Mouse (Mus musculus) left cerebral cortex, adult 2 months (tissue): ENCODE data around the gene Esp31. TPM values are rescaled to one million over a fixed set of nuclear protein-coding genes. Genes with fewer than 3 reads are reported as not detected.

Source experiments
- DNase-seq, 2 experiments: peaks; one replicate each; pipeline ENCODE4 v3.0.0; 2021 to 2022; ENCODE audit warnings: low spot score in 2 of 2, mixed read lengths in 1 of 2; ENCODE audit errors: extremely low spot score in 1 of 2
- H3K27ac ChIP-seq: fragments of 200-600 bp; 2 replicates; pipeline ENCODE4 v1.8.1; 2022
- H3K4me3 ChIP-seq: fragments of 200-600 bp; 2 replicates; pipeline ENCODE4 v1.8.1; 2022
- CTCF ChIP-seq: fragments of 200-600 bp; IDR thresholded peaks from 2 replicates; pipeline ENCODE4 v1.8.1; 2022; ENCODE audit warnings: antibody characterized with exemption, mild to moderate bottlenecking, moderate library complexity
- intact Hi-C: fragments of 180-260 bp; cut with DNase I; formaldehyde crosslinking; loops from one replicate; pipeline ENCODE4 v1.15.1; 2025
- long read RNA-seq, 2 experiments: library from polyadenylated mRNA; stranded (forward); transcript quantifications; one replicate each; pipeline ENCODE4 v2.0.0; 2021; ENCODE audit warnings: borderline mapping rate in 2 of 2
- total RNA-seq, 2 experiments: library from RNA; stranded (reverse); gene quantifications; 2 replicates each; pipeline ENCODE4 v1.2.3; 2021

Esp31 gene
- not detected for total RNA-seq
- long read RNA-seq, experiment 1 = 0 reads
- long read RNA-seq, experiment 2 = 0 reads

GRCm38 (mm10) chr17:38639147-38639546, at the start of gene Esp31:
Esp31 (plus strand) TSS chr17:38639447.
- H3K27ac ChIP-seq = no peak within 1 kb of the TSS
- no peak within 1 kb of the TSS for H3K4me3 ChIP-seq
- no peak for TF ChIP-seq CTCF
- no peak for DNase-seq
- intact Hi-C loops = no loop called here

Other genes starting within 250 kb of the Esp31 start
- not detected for gene Esp36, start 219.3 kb upstream of the Esp31 start, total RNA-seq
- gene Esp34, start 85.3 kb upstream of the Esp31 start, total RNA-seq = not detected